Mouse (Mus musculus) liver, embryonic 12.5 days (tissue): ENCODE measurements around the gene Gm49384. TPM values are rescaled to one million over a fixed set of nuclear protein-coding genes. Genes with fewer than 3 reads are reported as not detected.
"Not testable (repeated sequence)": the region's sequence is repeated elsewhere in the genome, so short reads cannot be mapped to it uniquely, and the experiment has no call there.

Source experiments
- ATAC-seq: fragments of 200-750 bp; cut with Nextera tagmentation; 2 replicates; pipeline ENCODE4 v1.8.0; 2017; ENCODE audit warnings: moderate number of reproducible peaks, mild to moderate bottlenecking, moderate library complexity
- H3K27ac ChIP-seq: fragments of 300-500 bp; sonication (generic); 2 replicates; pipeline ENCODE4 v1.5.1; 2016; ENCODE audit warnings: mild to moderate bottlenecking
- H3K27me3 ChIP-seq: fragments of 300-500 bp; sonication (generic); replicated peaks from 2 replicates; pipeline ENCODE4 v1.6.1; 2016; ENCODE audit warnings: mild to moderate bottlenecking, moderate library complexity
- H3K36me3 ChIP-seq: fragments of 300-500 bp; sonication (generic); 2 replicates; pipeline ENCODE4 v1.6.1; 2016; ENCODE audit warnings: mild to moderate bottlenecking, moderate library complexity
- H3K4me1 ChIP-seq: fragments of 300-500 bp; sonication (generic); 2 replicates; pipeline ENCODE4 v1.6.1; 2016
- H3K4me2 ChIP-seq: fragments of 300-500 bp; sonication (generic); 2 replicates; pipeline ENCODE4 v1.6.1; 2016; ENCODE audit warnings: mild to moderate bottlenecking, moderate library complexity
- H3K4me3 ChIP-seq: fragments of 300-500 bp; sonication (generic); 2 replicates; pipeline ENCODE4 v1.5.1; 2016; ENCODE audit warnings: mild to moderate bottlenecking, moderate library complexity
- H3K9ac ChIP-seq: fragments of 300-500 bp; sonication (generic); 2 replicates; pipeline ENCODE4 v1.6.1; 2016; ENCODE audit warnings: mild to moderate bottlenecking, moderate library complexity
- H3K9me3 ChIP-seq: fragments of 300-500 bp; sonication (generic); replicated peaks from 2 replicates; pipeline ENCODE4 v1.6.1; 2016; ENCODE audit warnings: mild to moderate bottlenecking, moderate library complexity
- WGBS: fragments of 180-500 bp; shearing (Covaris S2); methylation state at CpG from one replicate; pipeline ENCODE4 v1.1.7; 2016; ENCODE audit not compliant: insufficient replicate concordance; 5-methylcytosine and 5-hydroxymethylcytosine counted together
- polyA plus RNA-seq: library from polyadenylated mRNA; unstranded; fragments of >200 nt; fragmentation: Nextera tagmentation; extraction: Ambion mirVana; gene quantifications from 2 replicates; pipeline ENCODE4 v1.2.1, GENCODE M21; 2016

Gm49384 gene
- polyA plus RNA-seq, 1 experiment from 2014 or later = 29.3 TPM

GRCm38 (mm10) chr12:69183583-69184308 is 20.3 kb downstream of the Gm49384 start, which contains the start of the genes Rpl36al and Mgat2:
TSS of gene Rpl36al (minus strand) at chr12:69184083.
TSS of gene Mgat2 (plus strand) at chr12:69184157.
- H3K9me3 ChIP-seq = no peaks in the 10 kb centered on the region
- peak within 1 kb of the TSS; percentile 94 for H3K4me3 ChIP-seq
- peak; percentile 98 for ATAC-seq
- H3K4me2 ChIP-seq = peak within 1 kb of the TSS; percentile 95
- WGBS = under 1% methylated on average over 83 of the region's 84 CpGs
- peaks cover 54% of the 10 kb centered on the region for H3K36me3 ChIP-seq
- peak within 1 kb of the TSS; percentile 94 for H3K9ac ChIP-seq
- no peaks in the 10 kb centered on the region for H3K27me3 ChIP-seq
- H3K27ac ChIP-seq = peak within 1 kb of the TSS; percentile 94
- peaks cover 38% of the 10 kb centered on the region for H3K4me1 ChIP-seq

DNA sequence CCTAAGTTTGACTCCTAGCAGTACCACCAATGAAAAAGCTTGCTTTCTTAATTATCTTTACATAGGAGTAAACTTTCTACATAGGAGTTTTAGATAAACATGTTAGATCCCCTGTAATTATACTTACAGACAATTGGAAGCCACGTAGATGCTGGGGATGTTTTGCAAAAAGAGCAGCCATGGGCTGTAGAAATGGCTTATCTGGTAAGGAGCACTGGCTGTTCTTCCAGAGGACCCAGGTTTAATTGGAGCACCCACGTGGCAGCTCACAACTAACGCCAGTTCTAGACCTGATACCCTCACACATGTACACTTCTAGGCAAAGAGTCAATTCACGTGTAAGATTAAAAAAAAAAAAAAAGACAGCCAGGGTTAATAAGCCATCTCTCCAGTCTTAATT is 22.3 kb downstream of the Gm49384 start:
- Histone ChIP-seq H3K4me1 (peaks cover 22% of the 10 kb centered on the region), H3K27ac (no peak overlapping the region), H3K36me3 (peaks cover 56% of the 10 kb centered on the region), H3K4me3 (no peak overlapping the region), H3K27me3 (no peaks in the 10 kb centered on the region), H3K9me3 (no peaks in the 10 kb centered on the region), H3K9ac (no peak overlapping the region), H3K4me2 (no peak overlapping the region)
- WGBS = 58% methylated on average over 4 of the region's 4 CpGs
- no peak for ATAC-seq

DNA sequence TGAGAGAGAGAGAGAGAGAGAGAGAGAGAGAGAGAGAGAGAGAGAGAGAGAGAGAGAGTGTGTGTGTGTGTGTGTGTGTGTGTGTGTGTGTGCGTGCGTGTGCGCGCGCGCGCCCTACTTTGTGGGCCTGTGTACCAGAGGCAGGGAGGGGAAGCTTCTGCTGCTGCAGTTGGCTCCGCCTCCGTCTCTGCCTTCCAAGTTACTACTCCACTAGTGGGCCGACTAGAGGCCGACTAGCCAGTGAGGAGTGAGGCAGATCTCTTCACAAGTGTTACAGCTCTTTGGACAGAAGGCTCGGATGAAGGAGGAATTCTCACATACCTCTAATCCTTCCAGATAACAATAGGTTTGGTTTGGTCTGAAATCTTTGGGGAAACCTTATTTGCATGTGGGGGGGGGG is 24.7 kb downstream of the Gm49384 start:
- Histone ChIP-seq H3K27me3 (no peaks in the 10 kb centered on the region), H3K4me2 (no peak overlapping the region), H3K9ac (no peak overlapping the region), H3K4me3 (no peak overlapping the region), H3K27ac (no peak overlapping the region), H3K4me1 (peaks cover 20% of the 10 kb centered on the region), H3K9me3 (no peaks in the 10 kb centered on the region), H3K36me3 (peaks cover 73% of the 10 kb centered on the region)
- WGBS = 78% methylated on average over 12 of the region's 12 CpGs
- ATAC-seq = no peak

GRCm38 (mm10) chr12:69177526-69177925 is 26.5 kb downstream of the Gm49384 start:
- Histone ChIP-seq H3K27me3 (no peaks in the 10 kb centered on the region), H3K36me3 (peaks cover 91% of the 10 kb centered on the region), H3K4me2 (no peak overlapping the region), H3K4me3 (no peak overlapping the region), H3K4me1 (peaks cover 13% of the 10 kb centered on the region), H3K9ac (no peak overlapping the region), H3K27ac (no peak overlapping the region), H3K9me3 (no peaks in the 10 kb centered on the region)
- WGBS = 85% methylated on average over 3 of the region's 3 CpGs
- no peak for ATAC-seq

GRCm38 (mm10) chr12:69175975-69176374 is 28.1 kb downstream of the Gm49384 start:
- peak; percentile 44; the same call in 1 of the 2 replicates for ATAC-seq

DNA sequence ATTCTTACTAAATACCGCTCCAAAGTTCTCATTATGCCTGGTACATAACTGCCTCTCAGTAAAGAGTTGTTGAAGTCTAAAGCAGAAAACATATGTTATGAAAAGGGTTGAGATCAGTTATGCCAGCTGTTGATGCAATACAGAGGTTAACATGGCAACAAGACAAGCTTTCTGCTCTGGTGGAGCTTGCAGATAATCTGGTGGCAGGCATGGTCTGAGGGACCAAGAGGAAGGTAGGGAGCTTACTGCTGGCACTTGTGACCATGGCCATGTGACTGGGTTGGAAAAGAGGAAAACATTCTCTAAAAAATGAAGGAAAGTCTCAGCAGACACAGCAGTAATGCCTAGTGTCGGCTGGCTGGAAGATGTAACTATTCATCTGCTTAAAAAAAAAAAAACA is 32.8 kb downstream of the Gm49384 start:
- no peak for ATAC-seq
- Histone ChIP-seq H3K27me3 (no peaks in the 10 kb centered on the region), H3K36me3 (peaks cover 52% of the 10 kb centered on the region), H3K4me2 (no peak overlapping the region), H3K9me3 (no peaks in the 10 kb centered on the region), H3K27ac (no peak overlapping the region), H3K4me3 (no peak overlapping the region), H3K4me1 (peaks cover 38% of the 10 kb centered on the region), H3K9ac (no peak overlapping the region; the same call in 1 of the 2 replicates)
- 96% methylated on average over 2 of the region's 2 CpGs for WGBS

More at GRCm38 (mm10) chr12:69175975-69176374, 28.1 kb downstream of the Gm49384 start:
- H3K4me3 ChIP-seq = no peak overlapping the region
- WGBS = 71% methylated on average over 3 of the region's 3 CpGs
- H3K4me1 ChIP-seq = peaks cover 14% of the 10 kb centered on the region
- H3K36me3 ChIP-seq = peaks cover 87% of the 10 kb centered on the region
- no peak overlapping the region for H3K4me2 ChIP-seq
- no peaks in the 10 kb centered on the region for H3K9me3 ChIP-seq
- H3K27ac ChIP-seq = no peak overlapping the region
- no peaks in the 10 kb centered on the region for H3K27me3 ChIP-seq
- H3K9ac ChIP-seq = no peak overlapping the region

GRCm38 (mm10) chr12:69168461-69169106 is 35.5 kb downstream of the Gm49384 start, which contains the start of gene Lrr1:
TSS of gene Lrr1 (plus strand) at chr12:69168814.
- no peaks in the 10 kb centered on the region for H3K9me3 ChIP-seq
- peaks cover 50% of the 10 kb centered on the region for H3K4me1 ChIP-seq
- peak within 1 kb of the TSS; percentile 92 for H3K4me2 ChIP-seq
- H3K4me3 ChIP-seq = peak within 1 kb of the TSS; percentile 84
- peak within 1 kb of the TSS; percentile 78 for H3K9ac ChIP-seq
- H3K27me3 ChIP-seq = no peaks in the 10 kb centered on the region
- peaks cover 25% of the 10 kb centered on the region for H3K36me3 ChIP-seq
- whole genome bisulfite sequencing = under 1% methylated on average over 40 of the region's 40 CpGs
- peak within 1 kb of the TSS; percentile 79 for H3K27ac ChIP-seq
- ATAC-seq = peak; percentile 89

- 7% methylated on average over 18 of the region's 18 CpGs for WGBS
- peaks cover 50% of the 10 kb centered on the region for H3K4me1 ChIP-seq
- peak; percentile 9; the same call in 1 of the 2 replicates for ATAC-seq
- H3K4me3 ChIP-seq = peak overlapping the region; percentile 84
- no peaks in the 10 kb centered on the region for H3K27me3 ChIP-seq
- peak overlapping the region; percentile 79 for H3K27ac ChIP-seq
- peaks cover 17% of the 10 kb centered on the region for H3K36me3 ChIP-seq
- H3K4me2 ChIP-seq = peak overlapping the region; percentile 92
- no peaks in the 10 kb centered on the region for H3K9me3 ChIP-seq
- peak overlapping the region; percentile 78 for H3K9ac ChIP-seq
Observed at GRCm38 (mm10) chr12:69167656-69168460, 36.2 kb downstream of the Gm49384 start.

GRCm38 (mm10) chr12:69166861-69167581 is 37.0 kb downstream of the Gm49384 start:
- H3K27ac ChIP-seq, H3K36me3 ChIP-seq, ATAC-seq, H3K27me3 ChIP-seq, H3K4me3 ChIP-seq, H3K9me3 ChIP-seq, H3K9ac ChIP-seq: not testable (repeated sequence)
- Histone ChIP-seq H3K4me1 (peaks cover 50% of the 10 kb centered on the region), H3K4me2 (peak overlapping the region; percentile 92; the same call in 1 of the 2 replicates)
- 73% methylated on average over 8 of the region's 8 CpGs for WGBS

DNA sequence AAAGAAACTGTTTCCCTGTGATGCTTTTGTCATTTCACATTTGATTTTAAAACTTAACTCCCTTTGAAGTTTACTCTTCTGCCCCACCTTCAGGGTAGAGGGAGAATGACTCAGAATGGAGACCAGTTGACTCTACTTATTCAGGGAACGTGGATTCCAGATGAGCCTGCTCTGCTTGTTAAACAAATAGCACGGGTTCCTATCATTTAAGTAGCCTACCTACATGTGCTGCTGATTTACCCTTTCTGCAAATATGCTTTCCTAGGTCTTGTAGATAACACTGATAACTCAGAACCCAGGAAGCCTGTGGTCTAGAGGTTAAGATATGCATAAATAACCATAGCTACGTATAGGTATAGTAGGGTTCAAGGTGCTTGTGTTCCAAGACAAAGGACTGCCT is 39.2 kb downstream of the Gm49384 start:
- no peak overlapping the region for H3K4me2 ChIP-seq
- H3K4me1 ChIP-seq = peaks cover 40% of the 10 kb centered on the region
- no peak overlapping the region for H3K4me3 ChIP-seq
- ATAC-seq = no peak
- no peak overlapping the region for H3K27ac ChIP-seq
- WGBS = 18% methylated on average over 3 of the region's 3 CpGs
- no peaks in the 10 kb centered on the region for H3K27me3 ChIP-seq
- H3K9ac ChIP-seq = 0 out of 2 replicates have a peak overlapping the region, but pooled peaks have one; percentile 14
- H3K9me3 ChIP-seq = no peaks in the 10 kb centered on the region
- H3K36me3 ChIP-seq = no peaks in the 10 kb centered on the region

- 75% methylated on average over 4 of the region's 4 CpGs for WGBS
- not testable (repeated sequence) for ATAC-seq
Observed at GRCm38 (mm10) chr12:69163586-69163985, 40.5 kb downstream of the Gm49384 start.

More at GRCm38 (mm10) chr12:69163586-69163985, 40.5 kb downstream of the Gm49384 start:
- H3K4me3 ChIP-seq, H3K9ac ChIP-seq, H3K36me3 ChIP-seq, H3K4me2 ChIP-seq, H3K27me3 ChIP-seq, H3K9me3 ChIP-seq, H3K27ac ChIP-seq: not testable (repeated sequence)
- peaks cover 37% of the 10 kb centered on the region for H3K4me1 ChIP-seq
